Mouse (Mus musculus): ENCODE measurements around the gene Epb41l1. TPM values are rescaled to one million over a fixed set of nuclear protein-coding genes. Genes with fewer than 3 reads are reported as not detected.

Epb41l1 gene
- polyA plus RNA-seq, 1 experiment from 2014 or later = 0.63 TPM

- Histone ChIP-seq H3K27me3 (replicated peaks; ENCODE audit: control insufficient read depth, insufficient read depth, low read length) (no peaks in the 10 kb centered on the region), H3K9me3 (ENCODE audit: control insufficient read depth) (no peaks in the 10 kb centered on the region), H3K36me3 (ENCODE audit: control insufficient read depth, insufficient read depth) (no peaks in the 10 kb centered on the region), H3K4me1 (replicated peaks; ENCODE audit: control insufficient read depth, insufficient read depth, low read length) (no peaks in the 10 kb centered on the region), H3K27ac (ENCODE audit: low read depth, low read length) (no peak overlapping the region), H3K9ac (ENCODE audit: low read depth, low read length) (no peak overlapping the region), H3K4me2 (replicated peaks; ENCODE audit: low read depth) (no peak overlapping the region), H3K4me3 (ENCODE audit: low read depth, low read length) (no peak overlapping the region)
- 97% methylated on average over 4 of the region's 4 CpGs for WGBS
- ATAC-seq = no peak
- TF ChIP-seq CTCF (IDR thresholded peaks at IDR 0.05; ENCODE audit: low read depth) = peak; percentile 55
These were observed 26.4 kb upstream of the Epb41l1 start for GRCm38 (mm10) chr2:156394282-156394681.

DNA sequence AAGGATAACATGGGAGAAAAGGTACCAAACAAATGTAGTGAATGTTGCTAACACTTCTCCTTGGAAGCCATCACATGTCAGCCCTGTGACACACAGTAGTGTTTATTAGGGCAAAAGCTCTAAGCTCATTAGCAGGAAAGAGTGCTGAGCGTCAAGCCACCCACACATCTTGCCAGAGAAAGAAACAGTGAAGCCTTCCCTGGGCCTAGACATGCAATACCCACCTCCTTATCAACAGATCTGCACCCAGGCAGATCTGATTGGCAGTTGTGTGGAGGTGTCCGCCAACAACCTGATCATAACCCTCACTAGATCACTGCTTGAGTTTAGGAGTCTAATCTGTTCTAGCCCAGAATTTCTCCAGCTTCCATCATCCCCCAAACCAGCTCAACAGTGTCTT, 24.6 kb upstream of the Epb41l1 start:
- Histone ChIP-seq H3K9ac (ENCODE audit: low read depth, low read length) (no peak overlapping the region), H3K4me1 (replicated peaks; ENCODE audit: control insufficient read depth, insufficient read depth, low read length) (no peaks in the 10 kb centered on the region), H3K27me3 (replicated peaks; ENCODE audit: control insufficient read depth, insufficient read depth, low read length) (no peaks in the 10 kb centered on the region), H3K4me3 (ENCODE audit: low read depth, low read length) (no peak overlapping the region), H3K9me3 (ENCODE audit: control insufficient read depth) (no peaks in the 10 kb centered on the region), H3K4me2 (replicated peaks; ENCODE audit: low read depth) (no peak overlapping the region), H3K27ac (ENCODE audit: low read depth, low read length) (no peak overlapping the region), H3K36me3 (ENCODE audit: control insufficient read depth, insufficient read depth) (no peaks in the 10 kb centered on the region)
- no peak for ATAC-seq
- no peak for TF ChIP-seq CTCF (IDR thresholded peaks at IDR 0.05; ENCODE audit: low read depth)
- 63% methylated on average over 2 of the region's 2 CpGs for WGBS

GRCm38 (mm10) chr2:156397988-156398387, 22.7 kb upstream of the Epb41l1 start:
- H3K27me3 ChIP-seq (replicated peaks; ENCODE audit: control insufficient read depth, insufficient read depth, low read length) = no peaks in the 10 kb centered on the region

GRCm38 (mm10) chr2:156399485-156399884, 21.2 kb upstream of the Epb41l1 start:
- H3K4me1 ChIP-seq (replicated peaks; ENCODE audit: control insufficient read depth, insufficient read depth, low read length) = no peaks in the 10 kb centered on the region
- no peak overlapping the region for H3K9ac ChIP-seq (ENCODE audit: low read depth, low read length)
- TF ChIP-seq CTCF (IDR thresholded peaks at IDR 0.05; ENCODE audit: low read depth) = no peak
- no peaks in the 10 kb centered on the region for H3K36me3 ChIP-seq (ENCODE audit: control insufficient read depth, insufficient read depth)
- no peaks in the 10 kb centered on the region for H3K9me3 ChIP-seq (ENCODE audit: control insufficient read depth)
- ATAC-seq = no peak
- no peak overlapping the region for H3K4me3 ChIP-seq (ENCODE audit: low read depth, low read length)
- H3K4me2 ChIP-seq (replicated peaks; ENCODE audit: low read depth) = no peak overlapping the region
- no peak overlapping the region for H3K27ac ChIP-seq (ENCODE audit: low read depth, low read length)
- WGBS = 45% methylated on average over 1 of the region's 1 CpGs
- H3K27me3 ChIP-seq (replicated peaks; ENCODE audit: control insufficient read depth, insufficient read depth, low read length) = no peaks in the 10 kb centered on the region

More at GRCm38 (mm10) chr2:156397988-156398387, 22.7 kb upstream of the Epb41l1 start:
- Histone ChIP-seq H3K27ac (ENCODE audit: low read depth, low read length) (no peak overlapping the region), H3K9ac (ENCODE audit: low read depth, low read length) (no peak overlapping the region), H3K4me3 (ENCODE audit: low read depth, low read length) (no peak overlapping the region), H3K4me1 (replicated peaks; ENCODE audit: control insufficient read depth, insufficient read depth, low read length) (no peaks in the 10 kb centered on the region), H3K4me2 (replicated peaks; ENCODE audit: low read depth) (no peak overlapping the region), H3K36me3 (ENCODE audit: control insufficient read depth, insufficient read depth) (no peaks in the 10 kb centered on the region), H3K9me3 (ENCODE audit: control insufficient read depth) (no peaks in the 10 kb centered on the region)
- ATAC-seq = no peak
- no peak for TF ChIP-seq CTCF (IDR thresholded peaks at IDR 0.05; ENCODE audit: low read depth)
- WGBS = 92% methylated on average over 7 of the region's 7 CpGs

DNA sequence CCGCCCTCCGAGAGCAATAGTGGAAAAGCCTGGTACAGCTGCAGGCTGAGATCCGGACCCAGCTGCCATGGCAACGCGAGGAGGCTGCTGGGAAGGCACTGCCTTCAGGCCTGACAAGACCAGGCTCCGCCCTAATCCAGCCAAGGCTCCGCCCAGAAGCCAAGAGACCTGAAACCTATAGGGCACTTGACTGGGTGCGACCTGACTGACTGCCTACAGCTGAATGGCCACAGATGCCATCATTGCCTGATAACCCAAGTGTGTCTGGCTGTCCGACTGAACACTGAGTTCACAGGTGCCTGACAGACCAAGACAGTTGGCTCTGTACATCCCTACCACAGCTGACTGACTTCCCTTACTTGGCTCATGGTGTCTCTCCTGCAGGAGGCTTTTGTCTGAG, 19.4 kb upstream of the Epb41l1 start:
- TF ChIP-seq CTCF (IDR thresholded peaks at IDR 0.05; ENCODE audit: low read depth) = no peak
- Histone ChIP-seq H3K9ac (ENCODE audit: low read depth, low read length) (no peak overlapping the region), H3K36me3 (ENCODE audit: control insufficient read depth, insufficient read depth) (no peaks in the 10 kb centered on the region), H3K4me1 (replicated peaks; ENCODE audit: control insufficient read depth, insufficient read depth, low read length) (no peaks in the 10 kb centered on the region), H3K27ac (ENCODE audit: low read depth, low read length) (no peak overlapping the region), H3K4me2 (replicated peaks; ENCODE audit: low read depth) (0 out of 2 replicates have a peak overlapping the region, but pooled peaks have one; percentile 6), H3K4me3 (ENCODE audit: low read depth, low read length) (no peak overlapping the region), H3K9me3 (ENCODE audit: control insufficient read depth) (no peaks in the 10 kb centered on the region), H3K27me3 (replicated peaks; ENCODE audit: control insufficient read depth, insufficient read depth, low read length) (no peaks in the 10 kb centered on the region)
- ATAC-seq = peak; percentile 80
- WGBS = 5% methylated on average over 9 of the region's 9 CpGs

DNA sequence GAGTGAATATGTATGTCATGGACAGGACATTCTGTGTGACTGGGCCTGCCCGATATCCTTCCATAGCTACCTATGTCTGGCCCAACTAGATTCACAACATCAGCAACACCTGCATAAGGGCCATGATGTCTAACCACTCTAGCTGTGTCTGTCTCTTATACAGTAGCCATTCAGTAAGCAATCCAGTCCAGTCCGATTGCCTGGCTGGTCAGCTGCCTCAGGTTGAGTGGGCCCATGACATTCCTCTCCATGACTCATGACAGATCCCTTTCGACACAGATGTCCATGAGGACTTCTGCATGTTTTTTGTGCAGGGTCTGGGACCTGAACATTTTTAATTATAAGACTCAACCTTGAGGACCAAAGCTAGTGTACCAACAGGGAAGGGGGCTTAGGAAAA, 18.7 kb upstream of the Epb41l1 start:
- TF ChIP-seq CTCF (IDR thresholded peaks at IDR 0.05; ENCODE audit: low read depth) = no peak
- no peak overlapping the region for H3K27ac ChIP-seq (ENCODE audit: low read depth, low read length)
- H3K9ac ChIP-seq (ENCODE audit: low read depth, low read length) = no peak overlapping the region
- no peak for ATAC-seq
- no peaks in the 10 kb centered on the region for H3K36me3 ChIP-seq (ENCODE audit: control insufficient read depth, insufficient read depth)
- no peak overlapping the region for H3K4me2 ChIP-seq (replicated peaks; ENCODE audit: low read depth)
- no peak overlapping the region for H3K4me3 ChIP-seq (ENCODE audit: low read depth, low read length)
- H3K4me1 ChIP-seq (replicated peaks; ENCODE audit: control insufficient read depth, insufficient read depth, low read length) = no peaks in the 10 kb centered on the region
- WGBS = 95% methylated on average over 3 of the region's 3 CpGs
- H3K27me3 ChIP-seq (replicated peaks; ENCODE audit: control insufficient read depth, insufficient read depth, low read length) = no peaks in the 10 kb centered on the region
- H3K9me3 ChIP-seq (ENCODE audit: control insufficient read depth) = no peaks in the 10 kb centered on the region

DNA sequence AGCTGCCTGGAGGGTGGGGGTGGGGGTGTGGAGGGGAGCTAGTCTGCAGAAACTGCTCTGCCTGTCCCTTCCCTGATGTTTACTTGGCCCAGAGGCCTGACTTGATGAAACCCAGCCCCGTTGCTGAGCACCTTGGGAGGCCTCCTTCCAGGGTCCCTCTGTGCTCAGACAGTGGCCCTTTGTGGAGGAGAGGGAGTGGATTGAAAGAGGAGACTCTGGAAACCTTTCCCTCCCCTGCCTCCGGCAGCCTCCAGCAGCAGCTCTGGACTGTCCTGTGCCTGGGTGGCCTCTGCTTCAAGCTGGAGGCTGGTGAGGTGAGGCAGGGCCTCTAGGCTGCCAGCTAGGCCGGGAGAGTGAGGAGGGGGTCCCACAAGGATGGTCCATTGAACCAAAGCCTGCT, 13.7 kb upstream of the Epb41l1 start:
- no peaks in the 10 kb centered on the region for H3K9me3 ChIP-seq (ENCODE audit: control insufficient read depth)
- no peak for ATAC-seq
- no peak overlapping the region for H3K27ac ChIP-seq (ENCODE audit: low read depth, low read length)
- H3K4me1 ChIP-seq (replicated peaks; ENCODE audit: control insufficient read depth, insufficient read depth, low read length) = no peaks in the 10 kb centered on the region
- no peak overlapping the region for H3K9ac ChIP-seq (ENCODE audit: low read depth, low read length)
- no peak for TF ChIP-seq CTCF (IDR thresholded peaks at IDR 0.05; ENCODE audit: low read depth)
- WGBS = 26% methylated on average over 3 of the region's 3 CpGs
- H3K4me2 ChIP-seq (replicated peaks; ENCODE audit: low read depth) = no peak overlapping the region
- no peaks in the 10 kb centered on the region for H3K27me3 ChIP-seq (replicated peaks; ENCODE audit: control insufficient read depth, insufficient read depth, low read length)
- H3K36me3 ChIP-seq (ENCODE audit: control insufficient read depth, insufficient read depth) = no peaks in the 10 kb centered on the region
- no peak overlapping the region for H3K4me3 ChIP-seq (ENCODE audit: low read depth, low read length)

All from intestine, postnatal 0 days (tissue).